8 mouse cellular contexts compared by ENCODE assay signal in genomic region chr9:27030763-27031100, GRCm38 (mm10). TPM values are rescaled to one million over a fixed set of nuclear protein-coding genes. Genes with fewer than 3 reads are reported as not detected.
DNase-seq lines count a peak whose midpoint lies in the region; ATAC-seq and TF ChIP-seq lines count a peak whose summit lies in the region.

No protein-coding gene starts in this region.

- H3K4me3 ChIP-seq in heart, embryonic 13.5 days: peak overlapping the region; percentile 99
- H3K4me3 ChIP-seq in ES-E14 (ENCODE audit: insufficient read depth in 1 of 2, low read depth in 1 of 2, low read length in 2 of 2, poor library complexity in 1 of 2, severe bottlenecking in 1 of 2): peak overlapping the region; percentile 91 to 93
- peak overlapping the region; percentile 92 for H3K4me3 ChIP-seq in forebrain, postnatal 0 days (ENCODE audit: low read depth, low read length)
- peak overlapping the region; percentile 85 for H3K4me3 ChIP-seq in macrophage (ENCODE audit: inconsistent target)

- WGBS in heart, embryonic 13.5 days: under 1% methylated on average over 17 of the region's 17 CpGs
- 1% methylated on average over 17 of the region's 17 CpGs for WGBS in forebrain, postnatal 0 days
- 0% methylated on average over 17 of the region's 17 CpGs for WGBS in macrophage (ENCODE audit: missing documents)

- H3K79me2 ChIP-seq in macrophage (ENCODE audit: inconsistent target): peaks cover 84% of the 10 kb centered on the region

- DNase-seq in heart, postnatal 25 days (ENCODE audit: low spot score): no peak
- DNase-seq in ES-E14 (ENCODE audit: low read depth, low spot score): no peak
- no peak for DNase-seq in forebrain, postnatal 0 days
- no peak for DNase-seq in cerebellum, postnatal 10 days
- DNase-seq in kidney, adult 11 months: no peak

- H3K9ac ChIP-seq in heart, embryonic 13.5 days: peak overlapping the region; percentile 91
- H3K9ac ChIP-seq in ES-E14 (ENCODE audit: insufficient read depth, low read depth, low read length, poor library complexity, severe bottlenecking): peak overlapping the region; percentile 88
- peak overlapping the region; percentile 96 for H3K9ac ChIP-seq in forebrain, postnatal 0 days

- no peaks in the 10 kb centered on the region for H3K9me3 ChIP-seq in heart, embryonic 13.5 days
- H3K9me3 ChIP-seq in ES-E14 (ENCODE audit: control insufficient read depth, insufficient read depth, low read depth, low read length): no peaks in the 10 kb centered on the region
- no peaks in the 10 kb centered on the region for H3K9me3 ChIP-seq in forebrain, postnatal 0 days (ENCODE audit: low read length)

- ATAC-seq in heart, embryonic 13.5 days (ENCODE audit: extremely low read depth, insufficient number of reproducible peaks, low FRiP score, low TSS enrichment): no peak
- no peak for ATAC-seq in forebrain, postnatal 0 days
- ATAC-seq in megakaryocyte-erythroid progenitor cell, adult 5-6 weeks (replicated peaks; ENCODE audit: low FRiP score, low TSS enrichment, poor library complexity, severe bottlenecking): no peak

- peak overlapping the region; percentile 97 for H3K4me2 ChIP-seq in heart, embryonic 13.5 days
- peak overlapping the region; percentile 80 for H3K4me2 ChIP-seq in forebrain, postnatal 0 days (ENCODE audit: low read depth)

- no peaks in the 10 kb centered on the region for H3K27me3 ChIP-seq in heart, embryonic 13.5 days (replicated peaks)
- no peaks in the 10 kb centered on the region for H3K27me3 ChIP-seq in forebrain, postnatal 0 days (ENCODE audit: insufficient read depth, low read length)

- peaks cover 11% of the 10 kb centered on the region for H3K36me3 ChIP-seq in heart, embryonic 13.5 days
- H3K36me3 ChIP-seq in ES-E14 (ENCODE audit: control insufficient read depth, insufficient read depth, low read length, poor library complexity, severe bottlenecking): no peaks in the 10 kb centered on the region; the same call in 1 of the 2 replicates
- H3K36me3 ChIP-seq in forebrain, postnatal 0 days (ENCODE audit: insufficient read depth): no peaks in the 10 kb centered on the region
- H3K36me3 ChIP-seq in macrophage (ENCODE audit: inconsistent target): no peaks in the 10 kb centered on the region

- in situ Hi-C loops in ES-E14 (cut with MboI; ENCODE audit: low sequenced_read_pairs in 2 of 2, unreplicated experiment in 2 of 2): no loop called here

- no peak overlapping the region for H3K27ac ChIP-seq in heart, embryonic 13.5 days (replicated peaks)
- H3K27ac ChIP-seq in ES-E14 (ENCODE audit: insufficient read depth, low read depth, low read length, poor library complexity, severe bottlenecking) (no peak overlapping the region), macrophage (peak overlapping the region; percentile 76)
- peak overlapping the region; percentile 96; the same call in 1 of the 2 replicates for H3K27ac ChIP-seq in forebrain, postnatal 0 days (ENCODE audit: low read depth, low read length)

- H3K4me1 ChIP-seq in heart, embryonic 13.5 days: peaks cover 48% of the 10 kb centered on the region
- H3K4me1 ChIP-seq in ES-E14 (ENCODE audit: control insufficient read depth in 2 of 2, insufficient read depth in 2 of 2, low read length in 2 of 2, poor library complexity in 1 of 2): peaks cover 0 to 6% of the 10 kb centered on the region in 2 experiments; a peak in 1 of 4 replicates
- peaks cover 32% of the 10 kb centered on the region for H3K4me1 ChIP-seq in forebrain, postnatal 0 days (ENCODE audit: insufficient read depth)

- no peak for TF ChIP-seq CTCF in forebrain, postnatal 0 days (IDR thresholded peaks at IDR 0.05; ENCODE audit: low read depth)

- intact Hi-C loops in heart, postnatal 25 days (cut with DNase I): no loop called here

TF ChIP-seq in ES-E14, 5 proteins besides CTCF, POLR2A, EP300 and RAD21:
- TF ChIP-seq MAFK (IDR thresholded peaks at IDR 0.05; ENCODE audit: insufficient read depth, low read depth, low read length) (no peak), ZNF384 (IDR thresholded peaks at IDR 0.05; ENCODE audit: low read depth, low read length) (no peak), CHD2 (IDR thresholded peaks at IDR 0.05; ENCODE audit: low read depth, low read length) (no peak), ZC3H11A (IDR thresholded peaks at IDR 0.05; ENCODE audit: borderline replicate concordance, low read depth, low read length) (no peak), HCFC1 (IDR thresholded peaks at IDR 0.05; ENCODE audit: borderline replicate concordance, insufficient read depth, low read length) (no peak)

RNA-seq across cellular contexts. Expression of gene Ncapd3, which starts 0.8 kb away (rescaled TPM):
- polyA plus RNA-seq in heart, embryonic 13.5 days (2015; fragmentation: Nextera tagmentation; extraction: Ambion mirVana): 16.5 and 18.1 TPM in 2 replicates
- total RNA-seq in heart, postnatal 25 days (2021): 10 to 100 TPM; 11.4 to 12.0 TPM
- total RNA-seq in ES-E14 (2012; rRNA removed): 41.5 and 49.2 TPM in 2 replicates
- 19.8 and 23.1 TPM in 2 replicates for total RNA-seq in forebrain, postnatal 0 days (2014; rRNA removed)
- 3.6 and 6.2 TPM in 2 replicates for polyA plus RNA-seq in forebrain, postnatal 0 days (2015; fragmentation: Nextera tagmentation; extraction: Ambion mirVana)
- total RNA-seq in macrophage (2018; cell fraction: chromatin; rRNA removed): 10 to 100 TPM; 14.7 to 57.9 (median 39.2) TPM
- 1 to 10 TPM; 2.0 to 7.0 (median 5.0) TPM for total RNA-seq in macrophage (2018; cell fraction: cytosol; rRNA removed)
- 10 to 100 TPM in 25 of 26 experiments, 1 to 10 TPM in 1; 7.4 to 48.9 (median 18.8) TPM for total RNA-seq in macrophage (2018; cell fraction: nucleus; rRNA removed)
- polyA plus RNA-seq in macrophage (2018): 5.3 to 14.7 TPM (median 8.5 TPM) in 3 replicates
- total RNA-seq in megakaryocyte-erythroid progenitor cell, adult 5-6 weeks (2014; fragmentation: Nextera tagmentation): 69.3 and 79.4 TPM in 2 replicates
- 47.9 and 52.1 TPM in 2 replicates for total RNA-seq in megakaryocyte-erythroid progenitor cell, adult 5-6 weeks (2017)

RNA-seq across cellular contexts. Expression of gene Vps26b, which starts 0.9 kb away (rescaled TPM):
- 19.8 and 21.1 TPM in 2 replicates for polyA plus RNA-seq in heart, embryonic 13.5 days (2015; fragmentation: Nextera tagmentation; extraction: Ambion mirVana)
- total RNA-seq in heart, postnatal 25 days (2021): 10 to 100 TPM; 27.9 to 31.5 TPM
- 19.7 and 28.3 TPM in 2 replicates for total RNA-seq in ES-E14 (2012; rRNA removed)
- 160 and 161 TPM in 2 replicates for total RNA-seq in forebrain, postnatal 0 days (2014; rRNA removed)
- polyA plus RNA-seq in forebrain, postnatal 0 days (2015; fragmentation: Nextera tagmentation; extraction: Ambion mirVana): 76.1 and 86.1 TPM in 2 replicates
- total RNA-seq in macrophage (2018; cell fraction: chromatin; rRNA removed): 10 to 100 TPM in 11 of 26 experiments, 1 to 10 TPM in 15; 1.5 to 31.3 (median 8.9) TPM
- total RNA-seq in macrophage (2018; cell fraction: cytosol; rRNA removed): 10 to 100 TPM; 20.3 to 42.2 (median 34.0) TPM
- 10 to 100 TPM in 20 of 26 experiments, 1 to 10 TPM in 6; 8.4 to 41.9 (median 18.1) TPM for total RNA-seq in macrophage (2018; cell fraction: nucleus; rRNA removed)
- 30.1 to 35.5 TPM (median 31.6 TPM) in 3 replicates for polyA plus RNA-seq in macrophage (2018)
- total RNA-seq in megakaryocyte-erythroid progenitor cell, adult 5-6 weeks (2014; fragmentation: Nextera tagmentation): 24.5 and 29.6 TPM in 2 replicates
- 33.4 and 34.7 TPM in 2 replicates for total RNA-seq in megakaryocyte-erythroid progenitor cell, adult 5-6 weeks (2017)

RNA-seq across cellular contexts. Expression of gene Thyn1, which starts 31.2 kb away (rescaled TPM):
- 95.5 and 103 TPM in 2 replicates for polyA plus RNA-seq in heart, embryonic 13.5 days (2015; fragmentation: Nextera tagmentation; extraction: Ambion mirVana)
- total RNA-seq in heart, postnatal 25 days (2021): 10 to 100 TPM; 24.9 to 28.9 TPM
- total RNA-seq in ES-E14 (2012; rRNA removed): 103 and 112 TPM in 2 replicates
- 83.2 and 108 TPM in 2 replicates for total RNA-seq in forebrain, postnatal 0 days (2014; rRNA removed)
- 181 and 209 TPM in 2 replicates for polyA plus RNA-seq in forebrain, postnatal 0 days (2015; fragmentation: Nextera tagmentation; extraction: Ambion mirVana)
- total RNA-seq in macrophage (2018; cell fraction: chromatin; rRNA removed): 10 to 100 TPM in 24 of 26 experiments, 1 to 10 TPM in 2; 6.0 to 83.3 (median 37.8) TPM
- total RNA-seq in macrophage (2018; cell fraction: cytosol; rRNA removed): 10 to 100 TPM; 31.7 to 59.1 (median 44.9) TPM
- total RNA-seq in macrophage (2018; cell fraction: nucleus; rRNA removed): 10 to 100 TPM in 25 of 26 experiments, 1 to 10 TPM in 1; 7.8 to 54.1 (median 24.1) TPM
- 45.0 to 95.8 TPM (median 60.2 TPM) in 3 replicates for polyA plus RNA-seq in macrophage (2018)
- 90.3 and 94.1 TPM in 2 replicates for total RNA-seq in megakaryocyte-erythroid progenitor cell, adult 5-6 weeks (2014; fragmentation: Nextera tagmentation)
- total RNA-seq in megakaryocyte-erythroid progenitor cell, adult 5-6 weeks (2017): 79.3 and 95.5 TPM in 2 replicates

RNA-seq across cellular contexts. Expression of gene Acad8, which starts 31.4 kb away (rescaled TPM):
- 34.0 and 40.4 TPM in 2 replicates for polyA plus RNA-seq in heart, embryonic 13.5 days (2015; fragmentation: Nextera tagmentation; extraction: Ambion mirVana)
- 10 to 100 TPM; 48.7 to 57.7 TPM for total RNA-seq in heart, postnatal 25 days (2021)
- 33.2 and 39.6 TPM in 2 replicates for total RNA-seq in ES-E14 (2012; rRNA removed)
- 24.0 and 27.1 TPM in 2 replicates for total RNA-seq in forebrain, postnatal 0 days (2014; rRNA removed)
- 21.9 and 24.7 TPM in 2 replicates for polyA plus RNA-seq in forebrain, postnatal 0 days (2015; fragmentation: Nextera tagmentation; extraction: Ambion mirVana)
- total RNA-seq in macrophage (2018; cell fraction: chromatin; rRNA removed): 10 to 100 TPM; 15.6 to 92.1 (median 44.0) TPM
- 10 to 100 TPM in 23 of 26 experiments, 1 to 10 TPM in 3; 8.0 to 20.6 (median 15.5) TPM for total RNA-seq in macrophage (2018; cell fraction: cytosol; rRNA removed)
- 10 to 100 TPM; 10.3 to 56.0 (median 24.4) TPM for total RNA-seq in macrophage (2018; cell fraction: nucleus; rRNA removed)
- 11.5 to 22.4 TPM (median 17.3 TPM) in 3 replicates for polyA plus RNA-seq in macrophage (2018)
- 7.9 and 10.0 TPM in 2 replicates for total RNA-seq in megakaryocyte-erythroid progenitor cell, adult 5-6 weeks (2014; fragmentation: Nextera tagmentation)
- 9.1 and 10.9 TPM in 2 replicates for total RNA-seq in megakaryocyte-erythroid progenitor cell, adult 5-6 weeks (2017)

Comparison
In these comparisons a context has a peak if more than half of its experiments do, and no peak if none do; other contexts are left out.
1. H3K27ac ChIP-seq: peak in forebrain, postnatal 0 days (single experiment) and macrophage (single experiment); none in heart, embryonic 13.5 days (single experiment) and ES-E14 (single experiment).
2. Peak in every context shown above with its lines, with median percentiles within 50 percentile points of each other: H3K4me3 ChIP-seq and H3K9ac ChIP-seq.